Mouse (Mus musculus) gastrocnemius, adult 8-10 months (tissue): ENCODE data around the gene Gm43738. TPM values are rescaled to one million over a fixed set of nuclear protein-coding genes. Genes with fewer than 3 reads are reported as not detected.

Source experiments
- DNase-seq, 2 experiments: peaks; one replicate each; pipeline ENCODE4 v3.0.0; 2022; ENCODE audit warnings: low spot score in 2 of 2
- total RNA-seq, 4 experiments: library from RNA; stranded (reverse); gene quantifications; 2 replicates each; pipeline ENCODE4 v1.2.4; 2022

Gm43738 gene
- total RNA-seq, 4 experiments from 2014 or later = not detected

DNA sequence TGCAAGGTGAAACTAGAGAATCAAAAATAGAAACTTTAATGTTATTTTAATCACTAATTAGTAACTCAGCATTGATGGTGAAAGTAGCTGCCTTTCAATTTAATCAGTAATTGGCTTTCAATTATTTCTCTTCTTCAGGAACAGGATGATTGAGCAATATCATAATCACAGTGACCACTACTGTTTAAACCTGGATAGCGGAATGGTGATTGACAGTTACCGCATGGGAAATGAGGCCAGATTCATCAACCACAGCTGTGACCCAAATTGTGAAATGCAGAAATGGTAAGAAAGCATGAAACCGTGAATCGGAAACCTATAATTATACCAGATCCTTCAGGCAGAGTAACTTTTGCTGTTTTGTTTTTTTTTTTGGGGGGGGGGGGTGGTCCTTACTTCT is 57.5 kb downstream of the Gm43738 start:
- no peak for DNase-seq

Other genes with a start within 250 kb of the Gm43738 start
- 1 to 10 TPM; 6.6 to 8.3 (median 7.7) TPM for gene Msto1, start 187.1 kb downstream of the Gm43738 start, total RNA-seq
- 10 to 100 TPM; 29.8 to 38.9 (median 33.9) TPM for gene Ash1l, start 150.5 kb downstream of the Gm43738 start, total RNA-seq
- 10 to 100 TPM; 56.7 to 77.4 (median 71.4) TPM for gene Dap3, start 149.9 kb downstream of the Gm43738 start, total RNA-seq
- gene Rusc1, start 7.8 kb downstream of the Gm43738 start, total RNA-seq = 10 to 100 TPM; 15.5 to 22.2 (median 18.9) TPM
- 10 to 100 TPM; 25.9 to 30.1 (median 27.9) TPM for gene Fdps, start 860 bp upstream of the Gm43738 start, total RNA-seq
- under 1 TPM in 1 of 4 experiments, not detected in 3; 0.11 TPM for gene Pklr, start 35.0 kb upstream of the Gm43738 start, total RNA-seq
- gene Hcn3, start 59.1 kb upstream of the Gm43738 start, total RNA-seq = under 1 TPM in 3 of 4 experiments, not detected in 1; 0.44 to 0.68 (median 0.51) TPM
- 10 to 100 TPM; 13.6 to 21.5 (median 15.1) TPM for gene Clk2, start 63.7 kb upstream of the Gm43738 start, total RNA-seq
- gene Scamp3, start 76.4 kb upstream of the Gm43738 start, total RNA-seq = 10 to 100 TPM; 35.7 to 40.0 (median 37.3) TPM
- 10 to 100 TPM; 19.2 to 22.6 (median 20.3) TPM for gene Fam189b, start 82.0 kb upstream of the Gm43738 start, total RNA-seq
- 10 to 100 TPM; 14.4 to 21.5 (median 19.2) TPM for gene Gba, start 101.8 kb upstream of the Gm43738 start, total RNA-seq
- gene Thbs3, start 114.1 kb upstream of the Gm43738 start, total RNA-seq = 1 to 10 TPM; 1.8 to 6.1 (median 3.4) TPM
- gene Mtx1, start 126.0 kb upstream of the Gm43738 start, total RNA-seq = 10 to 100 TPM; 32.0 to 44.5 (median 38.3) TPM
- gene Muc1, start 128.0 kb upstream of the Gm43738 start, total RNA-seq = 1 to 10 TPM in 1 of 4 experiments, under 1 TPM in 3; 0.24 to 1.0 (median 0.52) TPM
- gene Krtcap2, start 144.9 kb upstream of the Gm43738 start, total RNA-seq = 10 to 100 TPM; 64.7 to 88.3 (median 74.6) TPM
- gene Trim46, start 145.2 kb upstream of the Gm43738 start, total RNA-seq = under 1 TPM; 0.10 to 0.45 (median 0.11) TPM
- gene Dpm3, start 158.3 kb upstream of the Gm43738 start, total RNA-seq = 10 to 100 TPM; 15.9 to 28.8 (median 19.6) TPM
- 1 to 10 TPM; 6.3 to 9.0 (median 7.7) TPM for gene Slc50a1, start 169.5 kb upstream of the Gm43738 start, total RNA-seq
- 10 to 100 TPM in 1 of 4 experiments, 1 to 10 TPM in 3; 8.7 to 10.8 (median 8.8) TPM for gene Efna1, start 180.0 kb upstream of the Gm43738 start, total RNA-seq
- gene Efna3, start 221.9 kb upstream of the Gm43738 start, total RNA-seq = not detected
- gene Efna4, start 236.9 kb upstream of the Gm43738 start, total RNA-seq = not detected
- 10 to 100 TPM; 13.0 to 17.0 (median 16.4) TPM for gene Adam15, start 248.9 kb upstream of the Gm43738 start, total RNA-seq